Mouse (Mus musculus): ENCODE measurements at regions not wholly inside any gene's neighbourhood (a gene's known extent, or its start where the extent isn't known, plus 50 kb on each side); places are given as distances from the start of the nearest gene placed in this dataset.

- H3K4me1 ChIP-seq (ENCODE audit: control insufficient read depth, insufficient read depth, low read length), result no peaks in the 10 kb centered on the region
- H3K27me3 ChIP-seq (ENCODE audit: control insufficient read depth, insufficient read depth, low read depth, low read length), result no peaks in the 10 kb centered on the region
- 87% methylated on average over 5 of the region's 5 CpGs for WGBS
- H3K9me3 ChIP-seq (replicated peaks; ENCODE audit: control insufficient read depth, low read length, poor library complexity, severe bottlenecking), result no peaks in the 10 kb centered on the region
- no peak overlapping the region for H3K4me2 ChIP-seq (ENCODE audit: low read length)
- no peak overlapping the region for H3K9ac ChIP-seq (ENCODE audit: low read depth, low read length)
- no peak for ATAC-seq
- H3K36me3 ChIP-seq (ENCODE audit: control insufficient read depth, insufficient read depth, low read length), result no peaks in the 10 kb centered on the region
- no peak overlapping the region for H3K4me3 ChIP-seq (ENCODE audit: low read depth, low read length)
- no peak overlapping the region for H3K27ac ChIP-seq (ENCODE audit: low read length)
Observed at GRCm38 (mm10) chr2:167799629-167800387, 110.2 kb upstream of the Tmem189 start.

DNA sequence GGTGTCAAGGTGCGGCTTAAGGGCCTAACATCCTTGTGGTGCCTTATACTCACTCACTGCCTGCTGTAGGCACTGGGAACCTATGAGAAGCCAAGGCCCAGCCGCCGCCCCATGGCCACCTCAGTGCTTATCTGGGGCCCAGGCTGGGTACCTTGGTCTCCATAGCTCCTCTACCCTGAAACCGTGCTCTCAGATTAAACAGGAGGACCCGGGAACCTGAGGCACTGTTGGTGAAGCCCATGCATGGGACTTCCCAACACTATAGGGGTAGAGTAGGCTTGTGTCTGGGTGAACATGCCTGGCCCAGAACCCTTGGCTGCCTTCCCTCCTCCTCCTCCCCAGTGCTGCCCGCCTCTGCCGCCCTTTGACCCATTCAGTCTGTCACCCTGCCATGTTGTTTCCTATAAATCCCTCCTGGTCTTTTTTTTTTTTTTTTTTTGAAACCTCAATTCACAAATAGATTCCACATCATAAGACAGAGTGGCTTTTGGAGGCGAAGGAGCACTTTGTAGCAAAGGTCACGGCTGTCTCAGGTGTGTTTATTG lies 109.4 kb upstream of the Tmem189 start:
- 92% methylated on average over 9 of the region's 9 CpGs for WGBS
- Histone ChIP-seq H3K4me2 (ENCODE audit: low read length) (no peak overlapping the region), H3K4me1 (ENCODE audit: control insufficient read depth, insufficient read depth, low read length) (no peaks in the 10 kb centered on the region), H3K27me3 (ENCODE audit: control insufficient read depth, insufficient read depth, low read depth, low read length) (no peaks in the 10 kb centered on the region), H3K4me3 (ENCODE audit: low read depth, low read length) (no peak overlapping the region), H3K36me3 (ENCODE audit: control insufficient read depth, insufficient read depth, low read length) (no peaks in the 10 kb centered on the region), H3K27ac (ENCODE audit: low read length) (no peak overlapping the region), H3K9me3 (replicated peaks; ENCODE audit: control insufficient read depth, low read length, poor library complexity, severe bottlenecking) (no peaks in the 10 kb centered on the region), H3K9ac (ENCODE audit: low read depth, low read length) (no peak overlapping the region)
- no peak for ATAC-seq

DNA sequence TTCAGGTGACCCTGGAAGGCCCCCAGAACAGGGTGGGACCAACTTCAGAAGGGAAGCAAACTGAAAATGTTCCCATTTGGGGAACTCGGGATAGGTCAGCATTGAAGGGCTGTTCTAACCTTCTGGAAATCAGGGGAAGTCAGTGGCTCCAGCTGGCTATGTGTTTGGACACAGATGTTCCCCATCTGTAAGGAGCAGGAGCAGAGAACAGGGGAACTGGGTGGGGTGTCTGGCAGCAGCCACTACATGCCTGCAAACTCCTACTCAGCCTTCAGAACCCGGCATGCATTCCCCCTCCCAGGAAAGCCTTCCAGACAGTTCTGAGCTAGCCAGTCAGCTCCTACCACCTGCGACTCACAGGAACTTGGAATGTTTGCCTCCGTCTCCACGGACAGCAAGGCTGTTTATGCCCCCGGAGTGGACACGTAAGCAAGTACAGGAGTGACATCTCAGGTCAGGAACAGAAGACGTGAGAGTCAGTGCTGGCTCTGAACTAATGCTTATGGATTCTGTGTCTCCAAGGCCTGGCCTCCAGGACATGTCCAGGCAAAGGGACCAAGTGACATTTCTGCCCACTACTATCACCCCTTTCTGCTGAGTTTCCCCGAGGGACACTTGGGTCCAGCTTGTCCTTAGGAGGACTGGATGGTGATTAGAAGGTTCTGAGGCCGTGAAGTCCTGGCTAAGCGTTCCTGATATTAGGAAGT lies 108.6 kb upstream of the Tmem189 start:
- no peak for ATAC-seq
- Histone ChIP-seq H3K4me3 (ENCODE audit: low read depth, low read length) (no peak overlapping the region), H3K4me2 (ENCODE audit: low read length) (no peak overlapping the region), H3K36me3 (ENCODE audit: control insufficient read depth, insufficient read depth, low read length) (no peaks in the 10 kb centered on the region), H3K9me3 (replicated peaks; ENCODE audit: control insufficient read depth, low read length, poor library complexity, severe bottlenecking) (no peaks in the 10 kb centered on the region), H3K27me3 (ENCODE audit: control insufficient read depth, insufficient read depth, low read depth, low read length) (no peaks in the 10 kb centered on the region), H3K27ac (ENCODE audit: low read length) (no peak overlapping the region), H3K4me1 (ENCODE audit: control insufficient read depth, insufficient read depth, low read length) (no peaks in the 10 kb centered on the region), H3K9ac (ENCODE audit: low read depth, low read length) (no peak overlapping the region)
- 87% methylated on average over 11 of the region's 11 CpGs for WGBS

- no peak overlapping the region for H3K4me2 ChIP-seq (ENCODE audit: low read length)
- no peak overlapping the region for H3K4me3 ChIP-seq (ENCODE audit: low read depth, low read length)
- H3K9ac ChIP-seq (ENCODE audit: low read depth, low read length), result no peak overlapping the region
- H3K27me3 ChIP-seq (ENCODE audit: control insufficient read depth, insufficient read depth, low read depth, low read length), result no peaks in the 10 kb centered on the region
- H3K36me3 ChIP-seq (ENCODE audit: control insufficient read depth, insufficient read depth, low read length), result no peaks in the 10 kb centered on the region
- WGBS, result 84% methylated on average over 7 of the region's 7 CpGs
- no peak overlapping the region for H3K27ac ChIP-seq (ENCODE audit: low read length)
- H3K4me1 ChIP-seq (ENCODE audit: control insufficient read depth, insufficient read depth, low read length), result no peaks in the 10 kb centered on the region
- H3K9me3 ChIP-seq (replicated peaks; ENCODE audit: control insufficient read depth, low read length, poor library complexity, severe bottlenecking), result no peaks in the 10 kb centered on the region
- ATAC-seq, result no peak
Observed at GRCm38 (mm10) chr2:167795491-167795890, 105.9 kb upstream of the Tmem189 start.

- H3K4me2 ChIP-seq (ENCODE audit: low read length), result no peak overlapping the region
- no peak for ATAC-seq
- no peaks in the 10 kb centered on the region for H3K36me3 ChIP-seq (ENCODE audit: control insufficient read depth, insufficient read depth, low read length)
- no peaks in the 10 kb centered on the region for H3K27me3 ChIP-seq (ENCODE audit: control insufficient read depth, insufficient read depth, low read depth, low read length)
- H3K4me1 ChIP-seq (ENCODE audit: control insufficient read depth, insufficient read depth, low read length), result no peaks in the 10 kb centered on the region
- H3K9ac ChIP-seq (ENCODE audit: low read depth, low read length), result no peak overlapping the region
- no peak overlapping the region for H3K27ac ChIP-seq (ENCODE audit: low read length)
- WGBS, result 79% methylated on average over 2 of the region's 2 CpGs
- no peaks in the 10 kb centered on the region for H3K9me3 ChIP-seq (replicated peaks; ENCODE audit: control insufficient read depth, low read length, poor library complexity, severe bottlenecking)
- no peak overlapping the region for H3K4me3 ChIP-seq (ENCODE audit: low read depth, low read length)
Observed at GRCm38 (mm10) chr2:167793916-167794315, 104.3 kb upstream of the Tmem189 start.

- 70% methylated on average over 3 of the region's 3 CpGs for WGBS
- H3K4me2 ChIP-seq (ENCODE audit: low read length), result no peak overlapping the region
- ATAC-seq, result no peak
- H3K36me3 ChIP-seq (ENCODE audit: control insufficient read depth, insufficient read depth, low read length), result no peaks in the 10 kb centered on the region
- H3K27ac ChIP-seq (ENCODE audit: low read length), result no peak overlapping the region
- H3K4me1 ChIP-seq (ENCODE audit: control insufficient read depth, insufficient read depth, low read length), result no peaks in the 10 kb centered on the region
- no peak overlapping the region for H3K4me3 ChIP-seq (ENCODE audit: low read depth, low read length)
- H3K9me3 ChIP-seq (replicated peaks; ENCODE audit: control insufficient read depth, low read length, poor library complexity, severe bottlenecking), result no peaks in the 10 kb centered on the region
- H3K27me3 ChIP-seq (ENCODE audit: control insufficient read depth, insufficient read depth, low read depth, low read length), result no peaks in the 10 kb centered on the region
- no peak overlapping the region for H3K9ac ChIP-seq (ENCODE audit: low read depth, low read length)
Observed at GRCm38 (mm10) chr2:167792753-167793152, 103.1 kb upstream of the Tmem189 start.

DNA sequence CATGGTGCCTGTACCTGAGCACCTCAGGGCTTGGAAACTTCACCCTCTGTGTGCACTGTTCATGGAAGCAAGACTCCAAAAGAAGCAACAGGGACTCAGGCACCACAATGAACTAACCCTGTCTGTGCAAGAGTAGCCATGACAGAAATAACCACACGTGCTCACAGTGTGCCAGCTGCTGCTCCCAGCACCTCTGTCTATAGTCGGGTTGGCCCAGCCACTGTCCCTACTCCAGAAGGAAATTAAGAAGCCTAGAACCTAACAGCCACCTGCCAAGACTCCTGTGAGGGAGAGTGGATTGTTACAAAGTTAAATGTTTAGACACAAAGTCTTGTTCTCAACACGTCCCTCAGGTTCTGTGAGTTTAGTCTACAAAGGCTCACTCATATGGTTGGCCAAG lies 102.7 kb upstream of the Tmem189 start:
- Histone ChIP-seq H3K27ac (ENCODE audit: low read length) (no peak overlapping the region), H3K9me3 (replicated peaks; ENCODE audit: control insufficient read depth, low read length, poor library complexity, severe bottlenecking) (no peaks in the 10 kb centered on the region), H3K4me2 (ENCODE audit: low read length) (no peak overlapping the region), H3K27me3 (ENCODE audit: control insufficient read depth, insufficient read depth, low read depth, low read length) (no peaks in the 10 kb centered on the region), H3K36me3 (ENCODE audit: control insufficient read depth, insufficient read depth, low read length) (no peaks in the 10 kb centered on the region), H3K4me3 (ENCODE audit: low read depth, low read length) (no peak overlapping the region), H3K4me1 (ENCODE audit: control insufficient read depth, insufficient read depth, low read length) (no peaks in the 10 kb centered on the region), H3K9ac (ENCODE audit: low read depth, low read length) (no peak overlapping the region)
- ATAC-seq, result no peak
- WGBS, result 60% methylated on average over 3 of the region's 3 CpGs

- Histone ChIP-seq H3K36me3 (ENCODE audit: control insufficient read depth, insufficient read depth, low read length) (no peaks in the 10 kb centered on the region), H3K9ac (ENCODE audit: low read depth, low read length) (no peak overlapping the region), H3K27me3 (ENCODE audit: control insufficient read depth, insufficient read depth, low read depth, low read length) (no peaks in the 10 kb centered on the region), H3K4me1 (ENCODE audit: control insufficient read depth, insufficient read depth, low read length) (no peaks in the 10 kb centered on the region), H3K27ac (ENCODE audit: low read length) (no peak overlapping the region), H3K4me3 (ENCODE audit: low read depth, low read length) (no peak overlapping the region), H3K4me2 (ENCODE audit: low read length) (no peak overlapping the region), H3K9me3 (replicated peaks; ENCODE audit: control insufficient read depth, low read length, poor library complexity, severe bottlenecking) (no peaks in the 10 kb centered on the region)
- no peak for ATAC-seq
- WGBS, result 90% methylated on average over 11 of the region's 11 CpGs
Observed at GRCm38 (mm10) chr2:167789471-167789923, 99.9 kb upstream of the Tmem189 start.

DNA sequence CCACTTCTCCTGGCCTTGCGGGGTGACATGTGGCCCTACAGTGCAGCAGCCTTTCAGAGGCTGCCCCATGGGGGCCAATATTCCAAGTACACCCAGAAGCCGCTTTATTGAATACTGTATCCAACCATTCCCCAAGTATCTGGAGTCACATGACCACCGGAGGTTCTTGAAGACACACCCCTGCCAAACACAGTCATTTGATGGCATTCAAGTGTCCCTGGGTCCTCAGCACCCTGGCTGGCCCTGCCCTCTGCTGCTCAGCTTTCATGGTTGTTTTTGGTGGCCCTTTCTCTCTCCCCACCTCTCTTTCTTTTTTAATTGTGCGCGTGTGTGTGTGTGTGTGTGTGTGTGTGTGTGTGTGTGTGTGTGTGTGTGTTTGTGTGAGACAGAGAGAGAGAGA lies 97.3 kb upstream of the Tmem189 start:
- no peak overlapping the region for H3K9ac ChIP-seq (ENCODE audit: low read depth, low read length)
- no peaks in the 10 kb centered on the region for H3K27me3 ChIP-seq (ENCODE audit: control insufficient read depth, insufficient read depth, low read depth, low read length)
- no peak overlapping the region for H3K27ac ChIP-seq (ENCODE audit: low read length)
- no peak overlapping the region for H3K4me2 ChIP-seq (ENCODE audit: low read length)
- H3K4me3 ChIP-seq (ENCODE audit: low read depth, low read length), result no peak overlapping the region
- whole genome bisulfite sequencing, result 91% methylated on average over 3 of the region's 5 CpGs
- no peak for ATAC-seq
- no peaks in the 10 kb centered on the region for H3K9me3 ChIP-seq (replicated peaks; ENCODE audit: control insufficient read depth, low read length, poor library complexity, severe bottlenecking)
- no peaks in the 10 kb centered on the region for H3K4me1 ChIP-seq (ENCODE audit: control insufficient read depth, insufficient read depth, low read length)
- no peaks in the 10 kb centered on the region for H3K36me3 ChIP-seq (ENCODE audit: control insufficient read depth, insufficient read depth, low read length)

Measured in midbrain, embryonic 16.5 days (tissue).